Mouse (Mus musculus) Muller cell, postnatal 12 days (primary cell): ENCODE results near the gene Gm10521.

ENCODE experiments used
- DNase-seq: peaks from one replicate; pipeline ENCODE4 v3.0.0-alpha.2; 2015; ENCODE audit errors: inconsistent ontology term

Gene Gm10521

DNA sequence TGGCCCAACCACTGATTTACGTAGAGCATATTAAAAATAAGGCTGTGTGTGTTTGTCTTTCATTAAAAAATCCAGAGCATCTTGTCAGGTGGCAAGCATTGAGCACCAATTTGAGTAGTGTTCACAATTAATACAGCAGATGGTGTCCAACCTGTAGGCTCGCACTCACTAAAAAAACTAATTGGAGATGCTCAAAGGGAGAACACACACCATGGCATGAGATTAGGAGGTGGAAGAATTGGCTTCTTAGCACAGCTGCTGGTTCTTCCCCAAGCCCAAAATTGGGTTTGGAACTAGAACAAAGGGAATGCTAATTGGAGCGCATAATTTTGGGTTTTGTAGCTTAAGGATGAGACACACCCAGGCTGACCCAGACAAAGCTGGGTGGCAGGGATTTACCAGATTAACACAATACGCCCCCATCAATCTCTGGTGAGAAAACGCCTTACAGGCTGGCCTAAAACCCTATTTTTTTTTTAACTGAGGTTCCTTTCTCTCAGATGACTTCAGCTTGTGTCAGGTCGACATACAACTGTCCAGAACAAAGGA lies 51.1 kb downstream of the Gm10521 start:
- DNase-seq, result no peak
